Mouse (Mus musculus) hindbrain, embryonic 13.5 days (tissue): ENCODE results near the gene Trp53rka. TPM values are rescaled to one million over a fixed set of nuclear protein-coding genes. Genes with fewer than 3 reads are reported as not detected.

Experiments used
- ATAC-seq: fragments of 200-750 bp; cut with Nextera tagmentation; 2 replicates; pipeline ENCODE4 v1.8.0; 2017; ENCODE audit warnings: moderate TSS enrichment; ENCODE audit not compliant: low FRiP score
- H3K27ac ChIP-seq: fragments of 300-500 bp; sonication (generic); 2 replicates; pipeline ENCODE4 v1.5.1; 2015; ENCODE audit warnings: inconsistent platforms, mild to moderate bottlenecking, moderate library complexity
- H3K27me3 ChIP-seq: fragments of 300-500 bp; sonication (generic); 2 replicates; pipeline ENCODE4 v1.6.1; 2015; ENCODE audit warnings: mild to moderate bottlenecking, inconsistent platforms
- H3K36me3 ChIP-seq: fragments of 300-500 bp; sonication (generic); 2 replicates; pipeline ENCODE4 v1.6.1; 2015; ENCODE audit warnings: mild to moderate bottlenecking, inconsistent platforms
- H3K4me1 ChIP-seq: fragments of 300-500 bp; sonication (generic); replicated peaks from 2 replicates; pipeline ENCODE4 v1.6.1; 2015; ENCODE audit warnings: inconsistent platforms
- H3K4me2 ChIP-seq: fragments of 300-500 bp; sonication (generic); 2 replicates; pipeline ENCODE4 v1.6.1; 2015; ENCODE audit warnings: inconsistent platforms, mild to moderate bottlenecking, moderate library complexity
- H3K4me3 ChIP-seq: fragments of 300-500 bp; sonication (generic); 2 replicates; pipeline ENCODE4 v1.5.1; 2015; ENCODE audit warnings: mild to moderate bottlenecking, inconsistent platforms
- H3K9ac ChIP-seq: fragments of 300-500 bp; sonication (generic); 2 replicates; pipeline ENCODE4 v1.6.1; 2015; ENCODE audit warnings: mild to moderate bottlenecking, inconsistent platforms
- H3K9me3 ChIP-seq: fragments of 300-500 bp; sonication (generic); 2 replicates; pipeline ENCODE4 v1.6.1; 2016; ENCODE audit warnings: inconsistent platforms
- WGBS: fragments of 180-500 bp; shearing (Covaris S2); methylation state at CpG from one replicate; pipeline ENCODE4 v1.1.7; 2015; 5-methylcytosine and 5-hydroxymethylcytosine counted together
- polyA plus RNA-seq: library from polyadenylated mRNA; unstranded; fragments of >200 nt; fragmentation: Nextera tagmentation; extraction: Ambion mirVana; gene quantifications from 2 replicates; pipeline ENCODE4 v1.2.1, GENCODE M21; 2015

The Trp53rka gene
- polyA plus RNA-seq, 1 experiment from 2014 or later, result 43.0 TPM

DNA sequence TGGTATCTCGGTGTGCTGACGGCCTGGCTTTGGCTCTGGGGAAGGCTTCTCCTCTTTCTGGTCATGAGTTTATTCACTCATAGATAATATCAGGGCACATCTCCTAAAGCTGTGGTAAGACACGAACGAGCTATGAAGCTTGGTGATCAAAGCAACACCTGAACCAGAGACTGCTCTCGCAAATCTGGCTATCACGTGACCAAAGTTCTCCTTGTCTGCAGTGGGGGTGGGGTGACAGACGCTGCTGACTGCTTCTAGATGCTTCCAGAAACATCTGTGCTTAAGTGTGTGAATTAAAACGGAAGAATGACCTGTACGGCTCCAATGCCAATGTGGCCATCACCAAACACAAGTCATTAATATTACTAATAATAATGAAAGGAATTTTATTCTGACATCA is 16.6 kb upstream of the Trp53rka start:
- no peaks in the 10 kb centered on the region for H3K9me3 ChIP-seq
- no peak overlapping the region for H3K27ac ChIP-seq
- no peak overlapping the region for H3K4me3 ChIP-seq
- H3K4me2 ChIP-seq, result no peak overlapping the region
- H3K27me3 ChIP-seq, result 0 out of 2 replicates have a peak, but pooled peaks cover 1% of the 10 kb centered on the region
- no peaks in the 10 kb centered on the region for H3K36me3 ChIP-seq
- no peak overlapping the region for H3K9ac ChIP-seq
- WGBS, result 85% methylated on average over 9 of the region's 9 CpGs
- H3K4me1 ChIP-seq, result peaks cover 33% of the 10 kb centered on the region
- no peak for ATAC-seq

GRCm38 (mm10) chr2:165503259-165504203 is 10.4 kb upstream of the Trp53rka start, which contains the start of gene Slc2a10:
Gene Slc2a10 (plus strand): TSS chr2:165503787.
- peak within 1 kb of the TSS; percentile 27 for H3K4me3 ChIP-seq
- H3K4me1 ChIP-seq, result peaks cover 24% of the 10 kb centered on the region
- peak within 1 kb of the TSS; percentile 25 for H3K27ac ChIP-seq
- ATAC-seq, result peak; percentile 73
- peak within 1 kb of the TSS; percentile 48 for H3K4me2 ChIP-seq
- no peaks in the 10 kb centered on the region for H3K9me3 ChIP-seq
- H3K36me3 ChIP-seq, result no peaks in the 10 kb centered on the region
- H3K9ac ChIP-seq, result peak within 1 kb of the TSS; percentile 46
- 0 out of 2 replicates have a peak, but pooled peaks cover 2% of the 10 kb centered on the region for H3K27me3 ChIP-seq
- WGBS, result 5% methylated on average over 30 of the region's 32 CpGs

DNA sequence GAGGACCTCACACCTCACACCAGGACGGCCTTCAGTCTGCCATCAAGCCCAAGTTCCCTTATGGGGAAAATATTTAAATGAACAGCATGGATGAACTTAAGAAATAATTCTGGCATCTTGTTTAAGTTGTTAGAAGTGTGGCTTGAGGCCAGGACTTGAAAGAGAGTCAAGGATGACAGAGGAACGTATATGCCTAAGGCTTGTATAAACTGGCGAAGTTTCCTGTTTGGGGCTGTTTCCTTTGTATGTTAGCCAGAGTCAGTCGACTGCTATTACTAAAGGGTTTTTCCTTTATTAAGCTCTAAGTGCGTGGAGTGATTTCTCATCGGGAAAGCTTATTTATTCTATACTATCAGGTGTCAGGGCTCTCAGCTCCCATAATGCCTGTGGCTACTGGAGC is 5.7 kb upstream of the Trp53rka start:
- H3K4me2 ChIP-seq, result no peak overlapping the region
- no peak overlapping the region for H3K4me3 ChIP-seq
- H3K27ac ChIP-seq, result no peak overlapping the region
- no peaks in the 10 kb centered on the region for H3K9me3 ChIP-seq
- H3K4me1 ChIP-seq, result peaks cover 21% of the 10 kb centered on the region
- H3K27me3 ChIP-seq, result no peaks in the 10 kb centered on the region
- ATAC-seq, result no peak
- H3K9ac ChIP-seq, result no peak overlapping the region
- WGBS, result 81% methylated on average over 6 of the region's 6 CpGs
- no peaks in the 10 kb centered on the region for H3K36me3 ChIP-seq

GRCm38 (mm10) chr2:165497706-165498275 is 4.7 kb upstream of the Trp53rka start:
- Histone ChIP-seq H3K4me3 (no peak overlapping the region), H3K27me3 (no peaks in the 10 kb centered on the region), H3K27ac (no peak overlapping the region), H3K4me2 (no peak overlapping the region), H3K9ac (no peak overlapping the region), H3K9me3 (no peaks in the 10 kb centered on the region), H3K4me1 (peaks cover 17% of the 10 kb centered on the region), H3K36me3 (no peaks in the 10 kb centered on the region)
- ATAC-seq, result no peak
- 81% methylated on average over 2 of the region's 2 CpGs for WGBS

DNA sequence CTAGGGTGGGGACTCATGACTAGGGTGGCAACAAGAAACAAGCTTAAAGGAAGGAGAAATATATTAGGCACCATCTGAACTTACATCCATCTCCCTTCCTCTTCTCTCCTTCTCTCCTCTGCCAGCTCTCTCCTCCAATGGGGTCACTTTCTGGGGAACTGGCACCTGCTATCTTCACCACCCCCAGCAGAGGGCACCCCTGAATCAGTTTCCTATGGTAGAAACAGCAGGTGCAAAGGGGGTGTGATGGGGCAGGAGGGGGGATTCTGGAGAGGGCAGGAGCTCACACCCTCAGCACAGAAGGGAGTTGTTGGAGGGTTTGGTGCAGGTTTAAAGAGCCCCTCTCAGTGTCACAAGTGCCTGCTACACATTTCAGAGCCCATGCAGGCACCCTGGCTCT is 3.1 kb upstream of the Trp53rka start:
- peaks cover 26% of the 10 kb centered on the region for H3K4me1 ChIP-seq
- no peak for ATAC-seq
- no peak overlapping the region for H3K4me2 ChIP-seq
- no peak overlapping the region for H3K4me3 ChIP-seq
- no peaks in the 10 kb centered on the region for H3K36me3 ChIP-seq
- H3K9me3 ChIP-seq, result no peaks in the 10 kb centered on the region
- no peak overlapping the region for H3K9ac ChIP-seq
- no peaks in the 10 kb centered on the region for H3K27me3 ChIP-seq
- H3K27ac ChIP-seq, result no peak overlapping the region

GRCm38 (mm10) chr2:165494495-165494894 is 1.4 kb upstream of the Trp53rka start:
- H3K4me2 ChIP-seq, result peak overlapping the region; percentile 86
- H3K4me1 ChIP-seq, result peaks cover 26% of the 10 kb centered on the region
- H3K27me3 ChIP-seq, result no peaks in the 10 kb centered on the region
- H3K36me3 ChIP-seq, result peaks cover 14% of the 10 kb centered on the region
- H3K4me3 ChIP-seq, result no peak overlapping the region; the same call in 1 of the 2 replicates
- WGBS, result 33% methylated on average over 2 of the region's 2 CpGs
- H3K9ac ChIP-seq, result no peak overlapping the region
- no peaks in the 10 kb centered on the region for H3K9me3 ChIP-seq
- no peak for ATAC-seq
- peak overlapping the region; percentile 89 for H3K27ac ChIP-seq

- WGBS, result 5% methylated on average over 17 of the region's 17 CpGs
- H3K27ac ChIP-seq, result peak overlapping the region; percentile 89
- H3K27me3 ChIP-seq, result no peaks in the 10 kb centered on the region
- no peaks in the 10 kb centered on the region for H3K9me3 ChIP-seq
- peaks cover 22% of the 10 kb centered on the region for H3K36me3 ChIP-seq
- H3K9ac ChIP-seq, result peak overlapping the region; percentile 89
- H3K4me1 ChIP-seq, result peaks cover 26% of the 10 kb centered on the region
- ATAC-seq, result peak; percentile 40
- H3K4me2 ChIP-seq, result peak overlapping the region; percentile 86
- H3K4me3 ChIP-seq, result peak overlapping the region; percentile 73
Measured at GRCm38 (mm10) chr2:165493587-165494210, 575 bp upstream of the Trp53rka start.

GRCm38 (mm10) chr2:165486881-165487535 is 6.1 kb downstream of the Trp53rka start:
- WGBS, result 31% methylated on average over 8 of the region's 8 CpGs
- Histone ChIP-seq H3K4me2 (no peak overlapping the region), H3K36me3 (peaks cover 30% of the 10 kb centered on the region), H3K9ac (no peak overlapping the region), H3K27ac (no peak overlapping the region), H3K27me3 (no peaks in the 10 kb centered on the region), H3K9me3 (no peaks in the 10 kb centered on the region), H3K4me3 (no peak overlapping the region), H3K4me1 (peaks cover 22% of the 10 kb centered on the region)
- peak; percentile 60 for ATAC-seq

- Histone ChIP-seq H3K36me3 (peaks cover 30% of the 10 kb centered on the region), H3K9me3 (no peaks in the 10 kb centered on the region), H3K4me1 (peaks cover 19% of the 10 kb centered on the region), H3K4me3 (no peak overlapping the region), H3K27ac (no peak overlapping the region), H3K27me3 (no peaks in the 10 kb centered on the region), H3K4me2 (no peak overlapping the region), H3K9ac (peak overlapping the region; percentile 29; the same call in 1 of the 2 replicates)
- WGBS, result 75% methylated on average over 5 of the region's 5 CpGs
- ATAC-seq, result peak; percentile 12; the same call in 1 of the 2 replicates
Measured at GRCm38 (mm10) chr2:165486401-165486800, 6.7 kb downstream of the Trp53rka start.

GRCm38 (mm10) chr2:165485826-165486225 is 7.3 kb downstream of the Trp53rka start:
- no peak overlapping the region for H3K27ac ChIP-seq
- H3K36me3 ChIP-seq, result peaks cover 29% of the 10 kb centered on the region
- H3K9me3 ChIP-seq, result no peaks in the 10 kb centered on the region
- ATAC-seq, result no peak
- no peaks in the 10 kb centered on the region for H3K27me3 ChIP-seq
- no peak overlapping the region for H3K4me3 ChIP-seq
- H3K9ac ChIP-seq, result peak overlapping the region; percentile 29; the same call in 1 of the 2 replicates
- H3K4me1 ChIP-seq, result peaks cover 19% of the 10 kb centered on the region
- no peak overlapping the region for H3K4me2 ChIP-seq
- 80% methylated on average over 3 of the region's 3 CpGs for WGBS

- no peaks in the 10 kb centered on the region for H3K9me3 ChIP-seq
- H3K27ac ChIP-seq, result no peak overlapping the region
- no peak for ATAC-seq
- no peak overlapping the region for H3K4me3 ChIP-seq
- H3K36me3 ChIP-seq, result peaks cover 13% of the 10 kb centered on the region
- 61% methylated on average over 6 of the region's 6 CpGs for WGBS
- peaks cover 19% of the 10 kb centered on the region for H3K4me1 ChIP-seq
- H3K4me2 ChIP-seq, result no peak overlapping the region
- no peak overlapping the region for H3K9ac ChIP-seq
- no peaks in the 10 kb centered on the region for H3K27me3 ChIP-seq
Measured at GRCm38 (mm10) chr2:165484152-165484551, 9.0 kb downstream of the Trp53rka start.

GRCm38 (mm10) chr2:165482003-165482402 is 11.1 kb downstream of the Trp53rka start:
- H3K9ac ChIP-seq, result no peak overlapping the region
- no peak overlapping the region for H3K4me3 ChIP-seq
- H3K36me3 ChIP-seq, result no peaks in the 10 kb centered on the region
- no peaks in the 10 kb centered on the region for H3K27me3 ChIP-seq
- H3K27ac ChIP-seq, result no peak overlapping the region
- no peaks in the 10 kb centered on the region for H3K9me3 ChIP-seq
- peaks cover 16% of the 10 kb centered on the region for H3K4me1 ChIP-seq
- WGBS, result 61% methylated on average over 8 of the region's 8 CpGs
- no peak for ATAC-seq
- no peak overlapping the region for H3K4me2 ChIP-seq
